ENCODE assay signal across 9 mouse cellular contexts in the genomic region with DNA sequence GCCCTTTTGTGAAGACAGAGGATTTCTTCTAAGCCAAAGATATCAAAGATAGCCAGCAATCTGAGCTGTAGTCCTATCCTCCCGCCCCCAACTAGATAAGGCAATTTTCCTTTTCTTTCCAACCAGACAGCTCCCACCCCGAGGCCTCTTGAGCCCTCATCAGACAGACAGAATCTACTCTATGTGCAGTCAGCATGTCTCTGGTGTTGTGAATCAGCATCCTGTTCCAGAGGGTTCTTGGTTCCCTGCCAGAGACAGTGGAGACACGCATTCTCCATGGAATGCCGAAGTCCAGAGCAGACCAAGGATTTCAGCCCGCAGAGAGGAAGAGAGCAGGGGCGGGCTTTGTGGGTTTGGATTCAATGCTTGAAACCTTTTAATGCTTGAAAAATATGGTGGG. TPM values are rescaled to one million over a fixed set of nuclear protein-coding genes. Genes with fewer than 3 reads are reported as not detected.
DNase-seq lines count a peak whose midpoint lies in the region; ATAC-seq and TF ChIP-seq lines count a peak whose summit lies in the region.
"Had no signal": no experiment of that assay in that cellular context is flagged by ENCODE, and none has a peak within 500 bp of the region (broad histone marks: within the 10 kb centered on the region; RNA-seq: fewer than 3 reads in every experiment).

No protein-coding gene starts in this region.

- no peaks in the 10 kb centered on the region for H3K27me3 ChIP-seq in liver, embryonic 12.5 days (replicated peaks)
- no peaks in the 10 kb centered on the region for H3K27me3 ChIP-seq in myocyte (ENCODE audit: control insufficient read depth, insufficient read depth, insufficient read length)

- H3ac ChIP-seq in myocyte (ENCODE audit: control insufficient read depth, insufficient read length), result no peak overlapping the region

- DNase-seq in liver, result peak; percentile 32
- DNase-seq in gastrocnemius, postnatal 14 days, result peak; percentile 80
- peak; percentile 74 to 79 for DNase-seq in kidney, adult 8-10 months
- no peak for DNase-seq in embryo, embryonic 10.5 days (ENCODE audit: low spot score)
- no peak for DNase-seq in left cerebral cortex, adult 2 months (ENCODE audit: extremely low spot score in 1 of 2, low spot score in 2 of 2)
- DNase-seq in layer of hippocampus, adult 18-20 months (ENCODE audit: low spot score in 2 of 2), result no peak

- no peak for ATAC-seq in liver, embryonic 12.5 days

- H3K4me3 ChIP-seq in liver, embryonic 12.5 days, result no peak overlapping the region
- no peak overlapping the region for H3K4me3 ChIP-seq in myocyte
- H3K4me3 ChIP-seq in left cerebral cortex, adult 2 months, result no peak overlapping the region
- H3K4me3 ChIP-seq: erythroblast, embryonic 14.5 days had no signal

- H3K9me3 ChIP-seq in liver, embryonic 12.5 days (replicated peaks), result no peaks in the 10 kb centered on the region

- peaks cover 47% of the 10 kb centered on the region for H3K79me2 ChIP-seq in myocyte (ENCODE audit: control insufficient read depth, insufficient read depth)

- TF ChIP-seq POLR2A in myocyte (IDR thresholded peaks at IDR 0.05; ENCODE audit: insufficient read length, low read depth), result no peak

- H3K4me2 ChIP-seq in liver, embryonic 12.5 days, result no peak overlapping the region
- H3K4me2 ChIP-seq in myocyte (ENCODE audit: low read depth), result peak overlapping the region; percentile 67

- peaks cover 11% of the 10 kb centered on the region for H3K4me1 ChIP-seq in liver, embryonic 12.5 days

- intact Hi-C loops in gastrocnemius, postnatal 14 days (cut with DNase I; ENCODE audit: low total_unique reads), result no loop called here
- intact Hi-C loops in left cerebral cortex, adult 2 months (cut with DNase I), result no loop called here

- H3K9ac ChIP-seq in liver, embryonic 12.5 days, result no peak overlapping the region

- no peak for TF ChIP-seq CTCF in left cerebral cortex, adult 2 months (IDR thresholded peaks at IDR 0.05)

- no peak overlapping the region for H3K27ac ChIP-seq in liver, embryonic 12.5 days
- H3K27ac ChIP-seq in left cerebral cortex, adult 2 months, result no peak overlapping the region

- 66% methylated on average over 6 of the region's 6 CpGs for WGBS in liver, embryonic 12.5 days (ENCODE audit: insufficient replicate concordance)

- peaks cover 9% of the 10 kb centered on the region for H3K36me3 ChIP-seq in liver, embryonic 12.5 days
- peaks cover 44% of the 10 kb centered on the region for H3K36me3 ChIP-seq in myocyte (ENCODE audit: control insufficient read depth, insufficient read depth)

TF ChIP-seq in myocyte, 11 proteins besides CTCF, POLR2A, EP300 and RAD21:
- TF ChIP-seq CEBPB (IDR thresholded peaks at IDR 0.05; ENCODE audit: insufficient read depth, poor library complexity, severe bottlenecking) (no peak), MYOD1 (IDR thresholded peaks at IDR 0.05; ENCODE audit: control insufficient read depth in 1 of 3, insufficient read length in 2 of 3, low read depth in 2 of 3) (peak in 1 of 3 experiments; percentile 8), MYOG (IDR thresholded peaks at IDR 0.05; ENCODE audit: control insufficient read depth in 1 of 3, insufficient read depth in 1 of 3, insufficient read length in 2 of 3, low read depth in 2 of 3) (peak in 1 of 3 experiments; percentile 4), E2F4 (IDR thresholded peaks at IDR 0.05; ENCODE audit: insufficient read depth) (no peak)

RNA-seq across cellular contexts. Expression of gene Anxa2, which starts 19.3 kb away (rescaled TPM):
- polyA plus RNA-seq in liver, embryonic 12.5 days (2016; fragmentation: Nextera tagmentation; extraction: Ambion mirVana), result 92.8 and 98.0 TPM in 2 replicates
- total RNA-seq in gastrocnemius, postnatal 14 days (2021), result 100 to 1,000 TPM in 1 of 2 experiments, 10 to 100 TPM in 1; 90.8 to 119 TPM
- 1,009 TPM for polyA plus RNA-seq in myocyte (2012; fragmentation: generic; extraction: Trizol)
- 10 to 100 TPM; 13.4 to 14.8 TPM for total RNA-seq in left cerebral cortex, adult 2 months (2021)
- 1 to 10 TPM; 8.7 to 9.2 TPM for total RNA-seq in layer of hippocampus, adult 18-20 months (2021)

Comparison
In these comparisons a context has a peak if more than half of its experiments do, and no peak if none do; other contexts are left out.
1. DNase-seq: peak in liver (single experiment), gastrocnemius, postnatal 14 days (single experiment) and kidney, adult 8-10 months (2 of 2); none in embryo, embryonic 10.5 days (single experiment), left cerebral cortex, adult 2 months (0 of 2) and layer of hippocampus, adult 18-20 months (0 of 2).
2. RNA of gene Anxa2, which starts 19.3 kb away (total RNA-seq): 90.8 to 119 TPM in gastrocnemius, postnatal 14 days; 13.4 to 14.8 TPM in left cerebral cortex, adult 2 months and 8.7 to 9.2 TPM in layer of hippocampus, adult 18-20 months; every median in the first group is over 4 times any median in the second.